Mouse (Mus musculus) granulocyte monocyte progenitor cell, adult 5-6 weeks (primary cell): ENCODE results near the gene Prkaca. TPM values are rescaled to one million over a fixed set of nuclear protein-coding genes. Genes with fewer than 3 reads are reported as not detected.
A peak's percentile ranks its signal among the peaks of the same experiment; 100 is the strongest.

Source experiments
- ATAC-seq: replicated peaks from 2 replicates; pipeline ENCODE4 v1.8.0; 2016; ENCODE audit warnings: mild to moderate bottlenecking, moderate TSS enrichment, inconsistent platforms; ENCODE audit not compliant: poor library complexity, severe bottlenecking
- total RNA-seq, 2 experiments: library from RNA; stranded (forward) in 1 of 2; stranded (reverse) in 1 of 2; fragments of 200-712, 200-1000 nt in 1 of 2; fragments of >200 nt in 1 of 2; fragmentation: Nextera tagmentation in 1 of 2; gene quantifications; 2 replicates each; pipeline ENCODE4 v1.2.3; 2014 to 2017

Gene Prkaca
- total RNA-seq, 2 experiments from 2014 or later: 18.2 to 39.3 TPM

DNA sequence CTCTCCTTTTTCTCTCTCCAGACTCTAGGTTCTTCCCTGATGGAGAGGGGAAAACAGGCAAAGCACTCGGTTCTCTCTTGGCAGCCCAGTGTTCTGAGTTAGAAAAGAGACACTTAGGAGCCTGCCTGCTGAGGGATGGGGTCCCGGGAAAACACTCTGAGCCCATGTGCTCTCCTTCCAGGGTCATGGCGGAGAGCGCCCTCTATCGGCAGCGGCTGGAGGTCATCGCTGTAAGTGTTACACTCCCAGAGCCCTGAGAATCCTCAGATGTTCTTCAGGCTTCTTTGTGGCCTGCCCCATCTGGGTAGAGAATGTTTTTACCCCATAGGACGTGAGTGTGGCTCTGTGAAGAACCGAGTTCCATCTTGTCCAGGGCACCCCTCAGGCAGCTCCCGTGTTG lies 51.4 kb downstream of the Prkaca start:
- 0 out of 2 replicates have a peak, but pooled peaks have one; percentile 32 for ATAC-seq

DNA sequence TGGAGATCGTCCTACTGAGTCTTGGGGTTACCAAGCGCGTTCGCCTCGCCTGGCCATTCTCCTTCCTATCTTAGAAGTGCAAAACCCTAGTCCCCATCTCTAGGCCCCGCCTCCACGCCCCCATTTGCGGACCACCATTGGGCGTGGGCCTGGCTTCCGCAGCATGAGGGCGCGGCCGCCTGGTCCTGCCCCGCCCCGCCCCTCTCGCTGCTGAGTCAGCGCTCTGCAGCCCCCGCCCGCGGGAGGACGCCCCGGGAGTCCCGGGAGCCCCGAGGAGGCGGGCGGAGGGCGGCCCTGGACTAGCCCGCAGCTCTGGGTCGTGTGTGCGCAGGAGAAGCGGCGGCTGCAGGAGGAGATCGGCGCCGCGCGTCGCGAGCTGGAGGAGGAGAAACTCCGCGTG lies 53.1 kb downstream of the Prkaca start:
- ATAC-seq: peak; percentile 78

DNA sequence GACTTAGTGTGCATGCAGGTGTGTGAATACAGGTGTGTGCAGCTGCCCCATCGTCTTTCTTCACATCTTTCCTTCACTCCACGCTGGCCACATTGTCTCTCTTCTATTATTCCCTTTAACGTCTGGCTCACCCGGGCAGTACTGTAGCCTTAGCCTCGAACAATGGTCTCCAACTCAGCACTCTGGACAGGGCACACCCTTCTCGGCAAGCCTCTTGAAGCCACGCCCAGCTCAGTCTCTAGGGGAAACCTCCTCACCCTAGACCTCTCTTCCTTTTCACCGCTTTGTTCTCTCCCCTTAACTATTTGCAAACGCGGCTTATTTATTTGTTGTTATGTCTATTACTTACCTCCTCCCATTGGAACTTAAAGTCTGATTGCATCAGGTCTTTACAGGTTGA lies 54.7 kb downstream of the Prkaca start:
- ATAC-seq: peak; percentile 64

DNA sequence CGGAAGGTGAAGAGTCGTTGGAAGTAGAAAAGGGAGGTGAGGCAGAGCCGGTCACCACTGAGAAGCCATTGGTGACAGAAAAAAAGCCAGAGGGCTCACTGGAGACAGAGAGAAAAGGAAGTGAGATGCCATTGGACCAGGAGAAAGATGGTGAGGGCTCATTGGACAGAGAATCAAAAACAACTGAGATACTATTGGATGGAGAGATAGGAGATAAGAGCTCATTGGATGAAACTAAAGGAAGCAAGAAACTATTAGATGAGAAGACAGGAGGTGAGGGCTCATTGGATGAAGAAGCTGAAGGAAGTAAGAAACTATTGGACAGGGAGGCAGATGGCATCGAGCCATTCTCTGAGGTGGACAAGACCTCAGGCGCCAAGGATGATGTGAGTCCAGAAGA lies 56.5 kb downstream of the Prkaca start:
- ATAC-seq: no peak

DNA sequence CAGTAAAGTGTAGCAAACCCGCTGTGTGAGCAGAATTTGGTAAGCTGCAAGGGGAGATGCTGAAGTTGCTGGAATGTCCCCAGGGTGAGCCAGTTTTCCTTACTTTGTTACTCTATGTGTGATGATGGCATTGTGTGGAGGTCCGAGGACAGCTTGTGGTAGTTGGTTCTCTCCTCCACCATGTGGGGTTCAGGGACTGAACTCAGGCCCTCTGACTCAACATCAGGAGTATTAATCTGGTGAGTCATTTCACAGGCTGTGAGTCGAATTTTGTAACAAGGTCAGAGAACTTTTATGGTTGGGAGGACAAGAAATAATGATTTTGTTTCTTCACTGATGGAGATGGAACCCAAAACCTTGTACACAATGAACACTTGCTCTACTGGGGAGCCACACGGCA lies 60.0 kb downstream of the Prkaca start:
- ATAC-seq: no peak

DNA sequence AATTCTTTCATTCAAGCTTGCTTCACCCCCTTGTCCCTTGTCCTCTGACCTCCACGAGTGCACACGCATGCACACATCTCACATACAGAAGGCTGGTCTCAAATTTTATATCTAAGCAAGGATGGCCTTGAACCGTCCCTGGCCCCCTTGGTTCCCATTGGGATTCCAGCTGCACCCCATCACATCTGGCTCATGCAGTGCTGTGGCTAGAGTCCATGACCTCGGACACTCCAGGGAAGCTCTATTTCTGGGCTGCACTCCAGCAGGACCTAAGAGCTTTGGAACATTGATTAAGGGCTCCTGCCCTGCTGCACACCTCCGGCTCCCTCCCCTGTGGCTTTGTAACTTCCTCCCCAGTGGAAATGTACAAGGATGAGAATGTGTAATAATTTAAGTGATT lies 65.2 kb downstream of the Prkaca start:
- ATAC-seq: no peak

DNA sequence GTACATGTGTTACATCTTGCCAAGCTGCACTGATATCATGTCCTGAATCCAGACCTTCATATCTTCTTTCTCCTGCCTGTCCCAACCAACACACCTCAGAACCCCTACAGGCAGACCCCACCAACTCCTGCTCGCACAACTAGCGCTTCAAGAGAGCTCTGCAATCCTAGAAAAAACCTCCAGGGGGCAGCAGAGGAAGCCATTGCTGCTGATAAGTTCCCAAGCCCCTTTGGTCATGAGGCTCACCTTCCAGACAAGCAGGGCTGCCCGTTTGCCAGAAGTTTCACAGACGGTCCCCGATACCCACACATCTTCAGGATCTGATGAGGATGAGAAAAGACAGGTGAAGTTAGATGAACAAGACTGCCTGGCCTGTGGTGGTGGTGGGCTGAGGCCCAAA lies 66.3 kb downstream of the Prkaca start:
- ATAC-seq: peak; percentile 52

DNA sequence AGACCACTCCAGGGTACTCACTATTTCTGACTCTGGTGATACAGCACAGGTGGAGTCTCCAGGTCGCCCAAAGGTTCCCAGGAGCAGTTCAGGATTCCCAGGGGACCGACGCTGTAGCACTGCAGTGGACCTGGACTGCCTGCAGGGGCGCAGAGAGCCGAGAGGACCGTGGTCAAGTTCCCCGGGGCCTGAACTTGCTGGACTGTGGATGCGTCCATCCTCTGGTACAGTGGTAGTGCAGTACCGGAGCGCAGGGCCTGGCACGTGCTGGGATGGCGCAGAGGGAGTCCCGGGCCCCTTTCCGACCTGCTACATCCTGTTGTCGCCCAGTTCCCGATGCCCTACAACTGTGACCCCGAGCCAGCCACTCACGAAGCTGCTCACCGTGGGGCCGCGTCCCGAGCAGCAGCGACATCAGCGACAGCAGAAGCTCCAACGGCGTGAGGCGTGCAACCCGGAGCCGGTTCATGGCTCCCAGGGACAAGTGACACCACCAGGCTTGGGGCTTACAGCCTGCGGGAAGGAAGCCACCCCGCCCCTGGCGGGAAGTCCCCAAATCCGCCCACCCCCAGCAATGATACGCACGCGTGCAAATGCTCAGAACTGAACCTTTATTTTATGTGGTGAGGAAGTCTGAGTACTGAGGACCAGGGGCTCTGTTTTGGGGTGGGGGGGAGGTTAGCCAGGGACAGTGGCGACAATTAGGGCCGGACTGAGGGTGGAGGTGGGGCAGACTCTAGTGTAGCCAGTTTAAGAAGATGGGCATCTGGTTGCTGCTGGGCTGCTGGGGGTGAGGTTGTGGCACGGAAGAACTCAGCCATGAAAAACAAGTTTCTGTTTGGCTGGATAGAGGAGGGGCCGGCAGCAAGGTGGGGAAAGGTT lies 69.5 kb downstream of the Prkaca start, which contains the start of gene Il27ra:
TSS of gene Il27ra (minus strand) at position 524 of the 882 bp plus-strand sequence.
- peak; percentile 79 for ATAC-seq

DNA sequence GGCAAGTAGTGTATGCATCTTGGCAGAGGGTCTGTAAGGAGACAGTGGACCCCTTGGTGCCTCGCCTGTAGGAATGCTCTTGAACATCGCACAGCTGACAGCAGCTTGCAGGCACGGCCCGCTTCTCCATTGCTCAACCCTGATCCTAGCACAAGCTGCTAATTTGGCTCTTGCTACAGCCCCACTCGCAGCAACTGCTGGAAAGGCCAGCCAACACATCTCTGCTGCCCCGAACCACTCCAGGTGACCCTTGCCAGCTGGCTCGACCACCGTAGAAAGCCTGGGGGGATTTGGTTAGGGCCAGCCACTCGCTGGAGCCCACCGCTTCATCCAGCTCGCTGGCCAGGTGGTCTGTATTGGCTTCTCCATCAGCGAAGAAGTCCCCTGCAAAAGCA lies 70.2 kb downstream of the Prkaca start:
- 0 out of 2 replicates have a peak, but pooled peaks have one; percentile 20 for ATAC-seq

DNA sequence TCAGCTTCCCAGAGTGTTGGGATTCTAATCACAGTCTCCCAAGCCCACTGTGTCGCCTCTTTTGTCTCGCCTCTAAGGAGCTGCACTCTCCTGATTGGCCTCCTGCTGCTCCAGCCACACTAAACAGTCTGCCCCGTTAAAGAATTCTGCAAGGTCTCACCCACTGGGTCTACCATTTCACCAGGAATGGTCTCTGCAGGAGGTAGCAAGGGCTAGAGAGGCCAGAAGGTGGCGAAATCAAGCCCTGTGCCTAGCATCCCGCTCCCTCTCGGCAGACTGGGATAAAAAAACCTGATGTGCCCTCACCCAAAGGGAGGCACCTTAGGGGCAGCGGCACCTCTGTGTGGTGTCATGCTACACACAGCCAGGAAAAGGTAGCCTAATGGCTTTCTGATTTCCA lies 71.3 kb downstream of the Prkaca start:
- no peak for ATAC-seq

DNA sequence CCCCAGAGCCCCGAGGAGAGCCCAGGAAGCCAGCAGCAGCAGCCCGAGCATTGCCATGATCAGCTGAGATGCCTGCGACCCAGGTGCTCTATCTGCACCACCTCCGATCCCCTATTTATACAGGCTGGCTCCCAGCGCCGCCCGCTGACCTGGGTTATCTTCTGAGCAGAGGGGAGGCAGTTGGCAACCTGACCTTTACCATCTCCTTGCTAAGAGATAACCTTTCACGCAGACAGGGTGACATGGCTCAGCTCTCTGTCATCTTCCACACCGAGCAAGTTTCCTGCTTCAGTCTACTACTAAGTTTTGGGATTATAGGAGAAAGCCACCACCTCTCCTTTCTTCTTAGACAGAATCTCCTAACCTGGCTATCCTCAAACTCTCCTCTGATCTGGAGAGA lies 72.1 kb downstream of the Prkaca start, which contains the start of gene Rln3:
TSS of gene Rln3 (minus strand) at position 101 of the 400 bp plus-strand sequence.
- ATAC-seq: no peak

Other genes with a start within 250 kb of the Prkaca start
- 21.4 and 25.7 TPM in 2 replicates for gene Adgre5, start 231.7 kb upstream of the Prkaca start, total RNA-seq (2014; fragmentation: Nextera tagmentation)
- gene Adgre5, start 231.7 kb upstream of the Prkaca start, total RNA-seq (2017): 21.7 and 27.2 TPM in 2 replicates
- gene Adgrl1, start 72.9 kb upstream of the Prkaca start, total RNA-seq (2014; fragmentation: Nextera tagmentation): 1.4 and 2.4 TPM in 2 replicates
- 2.4 and 3.6 TPM in 2 replicates for gene Adgrl1, start 72.9 kb upstream of the Prkaca start, total RNA-seq (2017)
- gene Gm10644, start 17.8 kb upstream of the Prkaca start, total RNA-seq (2014; fragmentation: Nextera tagmentation): not detected in 2 replicates
- gene Gm10644, start 17.8 kb upstream of the Prkaca start, total RNA-seq (2017): not detected in 2 replicates
- gene Asf1b, start 17.5 kb upstream of the Prkaca start, total RNA-seq (2014; fragmentation: Nextera tagmentation): 36.8 and 53.8 TPM in 2 replicates
- 29.8 and 33.2 TPM in 2 replicates for gene Asf1b, start 17.5 kb upstream of the Prkaca start, total RNA-seq (2017)
- 58.8 and 66.1 TPM in 2 replicates for gene Samd1, start 24.7 kb downstream of the Prkaca start, total RNA-seq (2014; fragmentation: Nextera tagmentation)
- 37.5 and 60.0 TPM in 2 replicates for gene Samd1, start 24.7 kb downstream of the Prkaca start, total RNA-seq (2017)
- 2.3 TPM in 1 of 2 replicates, not detected in the other for gene 1700067K01Rik, start 28.5 kb downstream of the Prkaca start, total RNA-seq (2014; fragmentation: Nextera tagmentation)
- not detected in 2 replicates for gene 1700067K01Rik, start 28.5 kb downstream of the Prkaca start, total RNA-seq (2017)
- gene 2210011C24Rik, start 39.2 kb downstream of the Prkaca start, total RNA-seq (2014; fragmentation: Nextera tagmentation): not detected in 2 replicates
- gene 2210011C24Rik, start 39.2 kb downstream of the Prkaca start, total RNA-seq (2017): not detected in 2 replicates
- gene Palm3, start 48.5 kb downstream of the Prkaca start, total RNA-seq (2014; fragmentation: Nextera tagmentation): not detected in 2 replicates
- not detected in 2 replicates for gene Palm3, start 48.5 kb downstream of the Prkaca start, total RNA-seq (2017)
- 0.88 and 0.90 TPM in 2 replicates for gene Il27ra, start 69.6 kb downstream of the Prkaca start, total RNA-seq (2014; fragmentation: Nextera tagmentation)
- 1.4 and 1.9 TPM in 2 replicates for gene Il27ra, start 69.6 kb downstream of the Prkaca start, total RNA-seq (2017)
- not detected in 2 replicates for gene Rln3, start 72.0 kb downstream of the Prkaca start, total RNA-seq (2014; fragmentation: Nextera tagmentation)
- gene Rln3, start 72.0 kb downstream of the Prkaca start, total RNA-seq (2017): not detected in 2 replicates
- 0.90 and 1.5 TPM in 2 replicates for gene Gm10643, start 92.1 kb downstream of the Prkaca start, total RNA-seq (2014; fragmentation: Nextera tagmentation)
- 0.34 and 1.8 TPM in 2 replicates for gene Gm10643, start 92.1 kb downstream of the Prkaca start, total RNA-seq (2017)
- gene Rfx1, start 93.8 kb downstream of the Prkaca start, total RNA-seq (2014; fragmentation: Nextera tagmentation): 6.9 and 13.6 TPM in 2 replicates
- gene Rfx1, start 93.8 kb downstream of the Prkaca start, total RNA-seq (2017): 3.1 and 4.3 TPM in 2 replicates
- 19.9 and 23.9 TPM in 2 replicates for gene Dcaf15, start 131.8 kb downstream of the Prkaca start, total RNA-seq (2014; fragmentation: Nextera tagmentation)
- gene Dcaf15, start 131.8 kb downstream of the Prkaca start, total RNA-seq (2017): 15.2 and 16.9 TPM in 2 replicates
- 0.41 TPM in 1 of 2 replicates, not detected in the other for gene Podnl1, start 153.0 kb downstream of the Prkaca start, total RNA-seq (2014; fragmentation: Nextera tagmentation)
- gene Podnl1, start 153.0 kb downstream of the Prkaca start, total RNA-seq (2017): 0.26 TPM in 1 of 2 replicates, not detected in the other
- 11.8 and 13.5 TPM in 2 replicates for gene Cc2d1a, start 174.9 kb downstream of the Prkaca start, total RNA-seq (2014; fragmentation: Nextera tagmentation)
- 4.2 and 9.0 TPM in 2 replicates for gene Cc2d1a, start 174.9 kb downstream of the Prkaca start, total RNA-seq (2017)
- 1.2 TPM in 1 of 2 replicates, not detected in the other for gene 4930432K21Rik, start 175.0 kb downstream of the Prkaca start, total RNA-seq (2014; fragmentation: Nextera tagmentation)
- gene 4930432K21Rik, start 175.0 kb downstream of the Prkaca start, total RNA-seq (2017): 1.2 and 1.8 TPM in 2 replicates
- gene Nanos3, start 212.2 kb downstream of the Prkaca start, total RNA-seq (2014; fragmentation: Nextera tagmentation): 3.5 and 9.6 TPM in 2 replicates
- not detected in 2 replicates for gene Nanos3, start 212.2 kb downstream of the Prkaca start, total RNA-seq (2017)